Mouse (Mus musculus): ENCODE data around the gene Zmym1.

GRCm38 (mm10) chr4:127064051-127064450, 3.1 kb upstream of the Zmym1 start:
- no peak for TF ChIP-seq CTCF (IDR thresholded peaks at IDR 0.05; ENCODE audit: insufficient read depth, low read depth, low read length)
- TF ChIP-seq POLR2A (IDR thresholded peaks at IDR 0.05; ENCODE audit: insufficient read depth, low read depth, low read length), result no peak

Measured in olfactory bulb, adult 2 months (tissue).